Mouse (Mus musculus) neural tube, embryonic 12.5 days (tissue): Measurements from ENCODE around the gene Pkm. TPM values are rescaled to one million over a fixed set of nuclear protein-coding genes. Genes with fewer than 3 reads are reported as not detected.

Experiments
- ATAC-seq: fragments of 200-750 bp; cut with Nextera tagmentation; 2 replicates; pipeline ENCODE4 v1.8.0; 2017; ENCODE audit warnings: low read depth, mild to moderate bottlenecking, moderate TSS enrichment, moderate library complexity; ENCODE audit not compliant: low FRiP score
- H3K27ac ChIP-seq: fragments of 300-500 bp; sonication (generic); 2 replicates; pipeline ENCODE4 v1.5.1; 2016
- H3K27me3 ChIP-seq: fragments of 300-500 bp; sonication (generic); replicated peaks from 2 replicates; pipeline ENCODE4 v1.6.1; 2016; ENCODE audit warnings: mild to moderate bottlenecking
- H3K36me3 ChIP-seq: fragments of 300-500 bp; sonication (generic); 2 replicates; pipeline ENCODE4 v1.6.1; 2016; ENCODE audit warnings: mild to moderate bottlenecking
- H3K4me1 ChIP-seq: fragments of 300-500 bp; sonication (generic); 2 replicates; pipeline ENCODE4 v1.6.1; 2016
- H3K4me2 ChIP-seq: fragments of 300-500 bp; sonication (generic); replicated peaks from 2 replicates; pipeline ENCODE4 v1.6.1; 2016; ENCODE audit warnings: mild to moderate bottlenecking
- H3K4me3 ChIP-seq: fragments of 300-500 bp; sonication (generic); 2 replicates; pipeline ENCODE4 v1.5.1; 2016
- H3K9ac ChIP-seq: fragments of 300-500 bp; sonication (generic); 2 replicates; pipeline ENCODE4 v1.6.1; 2016; ENCODE audit warnings: mild to moderate bottlenecking
- H3K9me3 ChIP-seq: fragments of 300-500 bp; sonication (generic); 2 replicates; pipeline ENCODE4 v1.6.1; 2016; ENCODE audit warnings: mild to moderate bottlenecking
- WGBS: fragments of 180-500 bp; shearing (Covaris S2); methylation state at CpG from one replicate; pipeline ENCODE4 v1.1.7; 2016; 5-methylcytosine and 5-hydroxymethylcytosine counted together
- polyA plus RNA-seq: library from polyadenylated mRNA; unstranded; fragments of >200 nt; fragmentation: Nextera tagmentation; extraction: Ambion mirVana; gene quantifications from 2 replicates; pipeline ENCODE4 v1.2.1, GENCODE M21; 2016

Pkm gene
- polyA plus RNA-seq, 1 experiment from 2014 or later: 1,532 TPM

DNA sequence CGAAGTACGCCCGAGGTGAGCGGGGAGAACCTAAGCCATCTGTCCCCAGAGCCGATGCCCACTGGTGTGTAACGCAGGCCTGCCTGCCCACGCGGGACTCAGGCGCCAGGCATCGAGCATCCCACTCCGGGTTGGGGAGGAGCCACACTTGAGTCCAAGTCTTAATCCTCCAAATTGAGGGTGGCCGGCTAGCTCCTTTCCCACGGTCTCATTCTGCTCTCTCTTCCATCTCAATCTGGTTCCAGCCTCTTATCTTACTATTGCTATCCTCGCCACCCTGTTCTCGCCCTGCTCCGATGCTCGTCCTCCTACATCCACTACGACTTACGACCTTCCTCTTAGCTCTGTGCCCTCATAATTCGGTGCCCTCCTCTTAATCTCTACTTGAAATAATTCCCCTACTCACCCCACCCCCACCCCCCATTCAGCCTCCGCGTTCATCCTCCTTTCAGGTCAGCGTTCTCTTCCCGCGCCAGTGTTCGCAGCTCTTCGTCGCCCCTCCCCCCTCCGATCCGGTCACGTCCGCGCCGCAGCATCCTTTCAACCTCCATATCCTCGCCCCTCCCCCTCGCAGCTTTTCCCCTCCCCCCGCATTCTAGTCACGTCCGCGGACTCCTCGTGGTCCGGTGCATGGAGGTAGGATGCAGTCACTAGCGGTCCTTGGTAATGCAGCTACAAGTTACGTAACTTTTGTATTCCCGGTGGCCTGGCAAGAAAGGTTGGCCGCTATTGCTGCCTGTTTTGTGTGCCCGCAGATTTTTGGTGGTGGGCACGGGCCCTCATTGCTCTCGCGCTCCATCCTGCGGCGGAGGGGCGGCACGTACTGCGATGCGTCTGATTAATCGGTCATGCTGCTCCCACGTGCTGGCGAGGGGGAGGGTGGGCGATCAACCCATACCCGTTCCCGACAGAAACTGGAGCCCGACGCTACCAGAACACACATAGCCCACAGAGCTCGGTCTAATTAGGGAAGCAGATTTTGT is 758 bp downstream of the Pkm start:
- Histone ChIP-seq H3K27ac (peak overlapping the region; percentile 76), H3K4me2 (peak overlapping the region; percentile 80), H3K4me1 (peaks cover 39% of the 10 kb centered on the region), H3K9me3 (no peaks in the 10 kb centered on the region), H3K4me3 (peak overlapping the region; percentile 67), H3K36me3 (peaks cover 16% of the 10 kb centered on the region), H3K27me3 (no peaks in the 10 kb centered on the region), H3K9ac (peak overlapping the region; percentile 72)
- ATAC-seq: peak; percentile 70
- WGBS: 1% methylated on average over 65 of the region's 65 CpGs

DNA sequence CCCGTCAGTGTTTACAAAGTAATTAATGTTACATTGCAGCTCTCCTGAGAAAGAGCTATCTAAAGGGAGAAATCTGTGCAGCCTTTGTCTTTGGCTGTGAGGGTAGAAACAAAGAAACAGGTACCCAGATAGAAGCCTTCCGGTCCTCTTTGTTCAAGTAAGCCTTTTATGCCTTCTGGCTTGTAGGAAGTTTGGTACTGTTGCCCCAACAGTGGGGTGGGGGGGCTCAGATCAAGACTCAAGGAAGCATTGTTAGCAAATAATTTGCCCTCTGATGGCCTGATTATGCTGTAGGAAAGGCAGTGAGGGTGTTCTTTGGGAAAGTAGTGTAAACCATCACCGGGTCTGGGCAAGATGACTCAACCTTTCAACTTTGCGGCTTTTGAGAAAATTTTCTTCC is 2.0 kb downstream of the Pkm start:
- Histone ChIP-seq H3K4me1 (peaks cover 48% of the 10 kb centered on the region), H3K9ac (peak overlapping the region; percentile 72), H3K4me3 (peak overlapping the region; percentile 67), H3K9me3 (no peaks in the 10 kb centered on the region), H3K27me3 (no peaks in the 10 kb centered on the region), H3K36me3 (peaks cover 27% of the 10 kb centered on the region), H3K27ac (0 out of 2 replicates have a peak overlapping the region, but pooled peaks have one; percentile 76), H3K4me2 (peak overlapping the region; percentile 80)
- WGBS: 4% methylated on average over 4 of the region's 4 CpGs
- no peak for ATAC-seq

- H3K36me3 ChIP-seq: peaks cover 36% of the 10 kb centered on the region
- peak; percentile 14; the same call in 1 of the 2 replicates for ATAC-seq
- H3K4me2 ChIP-seq: peak overlapping the region; percentile 80
- H3K4me3 ChIP-seq: peak overlapping the region; percentile 67; the same call in 1 of the 2 replicates
- peak overlapping the region; percentile 8; the same call in 1 of the 2 replicates for H3K9ac ChIP-seq
- H3K9me3 ChIP-seq: no peaks in the 10 kb centered on the region
- 27% methylated on average over 14 of the region's 14 CpGs for whole genome bisulfite sequencing
- H3K4me1 ChIP-seq: peaks cover 59% of the 10 kb centered on the region
- H3K27ac ChIP-seq: no peak overlapping the region
- no peaks in the 10 kb centered on the region for H3K27me3 ChIP-seq
Measured at GRCm38 (mm10) chr9:59659036-59660026, 3.2 kb downstream of the Pkm start.

GRCm38 (mm10) chr9:59660421-59660820 is 4.3 kb downstream of the Pkm start:
- peaks cover 59% of the 10 kb centered on the region for H3K4me1 ChIP-seq
- H3K4me3 ChIP-seq: no peak overlapping the region
- no peak overlapping the region for H3K9ac ChIP-seq
- no peak for ATAC-seq
- H3K4me2 ChIP-seq: peak overlapping the region; percentile 80
- no peak overlapping the region for H3K27ac ChIP-seq
- WGBS: 57% methylated on average over 10 of the region's 10 CpGs
- H3K27me3 ChIP-seq: no peaks in the 10 kb centered on the region
- H3K36me3 ChIP-seq: peaks cover 47% of the 10 kb centered on the region
- no peaks in the 10 kb centered on the region for H3K9me3 ChIP-seq

DNA sequence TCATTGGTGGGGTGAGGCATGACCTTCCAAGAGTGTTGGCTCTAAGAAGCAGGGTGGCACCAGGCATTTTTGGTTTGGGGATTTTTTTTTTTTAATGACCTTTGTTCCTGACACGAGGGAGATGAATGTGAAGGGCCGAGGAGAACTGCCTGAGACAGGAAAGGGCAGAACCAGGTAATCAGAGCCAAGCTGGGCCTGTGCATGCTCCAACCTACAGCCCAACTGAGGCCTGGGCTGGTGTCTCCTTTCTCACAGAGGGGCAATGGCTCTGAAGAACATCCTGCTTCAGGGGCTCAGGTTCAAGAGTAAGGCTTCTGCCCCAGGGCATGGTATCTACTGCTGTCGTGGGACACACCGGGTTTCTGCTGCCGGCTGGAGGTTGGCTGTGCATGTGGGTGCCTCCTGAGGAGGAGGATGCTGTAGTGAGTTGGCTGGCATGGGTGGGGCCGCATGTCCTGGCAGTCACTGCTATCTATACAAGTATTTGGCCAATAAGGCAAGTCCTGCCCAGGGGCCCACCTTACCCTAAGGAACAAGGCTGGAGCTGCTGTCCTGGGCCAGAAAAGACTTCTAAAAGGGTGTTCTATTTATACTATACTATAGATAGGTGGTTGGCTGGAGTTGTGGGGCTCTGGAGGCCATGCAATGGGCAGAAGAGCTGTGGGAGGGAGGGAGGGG is 5.3 kb downstream of the Pkm start:
- WGBS: 78% methylated on average over 6 of the region's 6 CpGs
- Histone ChIP-seq H3K27ac (no peak overlapping the region), H3K4me1 (peaks cover 57% of the 10 kb centered on the region), H3K36me3 (peaks cover 56% of the 10 kb centered on the region), H3K9me3 (no peaks in the 10 kb centered on the region), H3K4me2 (peak overlapping the region; percentile 31), H3K9ac (no peak overlapping the region), H3K27me3 (no peaks in the 10 kb centered on the region), H3K4me3 (no peak overlapping the region)
- no peak for ATAC-seq

- WGBS: 85% methylated on average over 7 of the region's 7 CpGs
- no peak overlapping the region for H3K4me3 ChIP-seq
- no peak overlapping the region for H3K9ac ChIP-seq
- no peak overlapping the region for H3K27ac ChIP-seq
- no peak overlapping the region for H3K4me2 ChIP-seq
- H3K36me3 ChIP-seq: peaks cover 74% of the 10 kb centered on the region
- no peak for ATAC-seq
- no peaks in the 10 kb centered on the region for H3K27me3 ChIP-seq
- peaks cover 55% of the 10 kb centered on the region for H3K4me1 ChIP-seq
- H3K9me3 ChIP-seq: no peaks in the 10 kb centered on the region
Measured at GRCm38 (mm10) chr9:59663226-59663625, 7.1 kb downstream of the Pkm start.

GRCm38 (mm10) chr9:59663957-59664356 is 7.8 kb downstream of the Pkm start:
- no peak for ATAC-seq
- Histone ChIP-seq H3K9ac (no peak overlapping the region), H3K27ac (no peak overlapping the region), H3K4me2 (no peak overlapping the region), H3K9me3 (no peaks in the 10 kb centered on the region), H3K4me3 (no peak overlapping the region), H3K4me1 (peaks cover 50% of the 10 kb centered on the region), H3K36me3 (peaks cover 82% of the 10 kb centered on the region), H3K27me3 (no peaks in the 10 kb centered on the region)
- 52% methylated on average over 3 of the region's 3 CpGs for WGBS

DNA sequence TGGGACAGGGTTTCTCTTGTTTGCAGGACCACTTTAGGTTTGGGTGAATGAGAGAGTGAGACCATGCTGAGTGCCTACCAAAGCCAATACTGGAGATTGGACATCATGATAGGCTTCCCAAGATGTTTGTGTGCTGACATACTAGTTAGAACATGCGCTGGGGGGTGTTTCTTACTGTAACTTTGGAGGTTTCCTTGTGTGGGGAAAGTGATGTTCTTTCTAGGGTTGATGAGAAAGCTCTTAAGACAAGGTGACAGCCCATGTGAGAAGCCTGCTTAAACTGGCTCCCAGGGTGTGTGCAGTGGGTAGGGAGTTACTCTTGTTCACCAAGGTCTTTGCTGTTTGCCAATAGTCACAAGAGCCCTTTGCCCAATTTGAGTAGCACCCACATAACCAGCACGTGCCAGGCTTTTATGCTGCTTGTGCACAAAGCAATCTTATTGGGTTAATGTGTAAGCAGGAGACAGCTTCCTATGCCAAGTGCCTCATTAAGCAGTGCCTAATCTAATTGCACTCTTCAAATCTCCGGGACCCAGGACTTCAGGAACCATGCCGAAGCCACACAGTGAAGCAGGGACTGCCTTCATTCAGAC is 8.6 kb downstream of the Pkm start:
- Histone ChIP-seq H3K4me2 (no peak overlapping the region), H3K36me3 (peaks cover 89% of the 10 kb centered on the region), H3K9ac (no peak overlapping the region), H3K27ac (no peak overlapping the region), H3K4me1 (peaks cover 42% of the 10 kb centered on the region), H3K27me3 (no peaks in the 10 kb centered on the region), H3K9me3 (no peaks in the 10 kb centered on the region), H3K4me3 (no peak overlapping the region)
- WGBS: 76% methylated on average over 4 of the region's 4 CpGs
- ATAC-seq: no peak

GRCm38 (mm10) chr9:59666016-59666415 is 9.8 kb downstream of the Pkm start:
- H3K9me3 ChIP-seq: no peaks in the 10 kb centered on the region
- no peak overlapping the region for H3K27ac ChIP-seq
- H3K36me3 ChIP-seq: peaks cover 95% of the 10 kb centered on the region
- 87% methylated on average over 8 of the region's 8 CpGs for WGBS
- no peak overlapping the region for H3K4me3 ChIP-seq
- no peak overlapping the region for H3K9ac ChIP-seq
- no peak for ATAC-seq
- peaks cover 29% of the 10 kb centered on the region for H3K4me1 ChIP-seq
- no peak overlapping the region for H3K4me2 ChIP-seq
- no peaks in the 10 kb centered on the region for H3K27me3 ChIP-seq

- Histone ChIP-seq H3K4me2 (no peak overlapping the region), H3K4me1 (peaks cover 21% of the 10 kb centered on the region), H3K4me3 (no peak overlapping the region), H3K27ac (no peak overlapping the region), H3K27me3 (no peaks in the 10 kb centered on the region), H3K9me3 (no peaks in the 10 kb centered on the region), H3K36me3 (peaks cover 95% of the 10 kb centered on the region), H3K9ac (no peak overlapping the region)
- no peak for ATAC-seq
- 92% methylated on average over 1 of the region's 1 CpGs for WGBS
Measured at GRCm38 (mm10) chr9:59666813-59667212, 10.6 kb downstream of the Pkm start.

DNA sequence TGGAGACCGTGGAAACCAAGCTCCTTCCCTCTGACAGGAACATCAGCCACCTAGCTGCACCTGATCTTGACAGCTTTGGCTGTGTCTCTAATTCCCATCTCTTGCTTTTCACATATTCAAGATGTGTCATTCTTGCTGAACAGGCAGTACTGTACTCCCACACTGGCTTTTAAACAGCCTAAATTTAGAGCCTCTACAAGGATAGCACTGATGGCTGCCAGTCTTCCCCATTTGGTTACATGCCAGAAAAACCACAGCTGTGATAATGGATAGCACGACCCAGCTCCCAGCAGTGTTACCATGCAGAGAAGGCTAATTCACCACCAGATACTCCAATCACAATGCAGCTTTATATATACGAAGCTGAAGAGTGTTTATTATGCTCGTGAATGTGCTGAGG is 11.1 kb downstream of the Pkm start:
- Histone ChIP-seq H3K27ac (no peak overlapping the region), H3K36me3 (peaks cover 95% of the 10 kb centered on the region), H3K9ac (no peak overlapping the region), H3K4me2 (no peak overlapping the region), H3K4me3 (no peak overlapping the region), H3K9me3 (no peaks in the 10 kb centered on the region), H3K27me3 (no peaks in the 10 kb centered on the region), H3K4me1 (peaks cover 18% of the 10 kb centered on the region; the same call in 1 of the 2 replicates)
- no peak for ATAC-seq
- WGBS: 86% methylated on average over 4 of the region's 4 CpGs
